20 mouse cellular contexts compared by ENCODE assay signal in genomic region chr9:30242107-30242506, GRCm38 (mm10).
A peak's percentile ranks its signal among the peaks of the same experiment; 100 is the strongest.
DNase-seq lines count a peak whose midpoint lies in the region; ATAC-seq and TF ChIP-seq lines count a peak whose summit lies in the region.
"Had no signal": no experiment of that assay in that cellular context is flagged by ENCODE, and none has a peak within 500 bp of the region (broad histone marks: within the 10 kb centered on the region; RNA-seq: fewer than 3 reads in every experiment).

No protein-coding gene starts in this region.

- peak; percentile 87 for DNase-seq in brain, adult 2 months (ENCODE audit: low read depth, low spot score)
- DNase-seq in brain, embryonic 14.5 days (ENCODE audit: low read depth), result peak; percentile 38
- peak; percentile 55 to 74 for DNase-seq in cerebellum, adult 2 months
- DNase-seq in cerebellum, postnatal 10 days, result peak; percentile 78 to 79
- DNase-seq in stomach, postnatal 0 days (ENCODE audit: low spot score), result no peak
- no peak for DNase-seq in left cerebral cortex, postnatal 36 days (ENCODE audit: low spot score in 2 of 2)
- DNase-seq: adrenal gland, adult 2 months; adrenal gland, postnatal 25 days; gastrocnemius, postnatal 10 days; heart, adult 2 months; heart, postnatal 14 days; kidney, adult 2 months had no signal

- no peak overlapping the region for H3K4me2 ChIP-seq in stomach, postnatal 0 days (replicated peaks; ENCODE audit: low read depth)
- H3K4me2 ChIP-seq in midbrain, embryonic 13.5 days (replicated peaks), result no peak overlapping the region
- H3K4me2 ChIP-seq: embryonic facial prominence, embryonic 12.5 days; heart, embryonic 11.5 days; heart, embryonic 15.5 days; hindbrain, embryonic 14.5 days had no signal

- H3K4me1 ChIP-seq in cerebellum, adult 2 months (ENCODE audit: control insufficient read depth, insufficient read depth, low read length), result peaks cover 8% of the 10 kb centered on the region; the same call in 1 of the 2 replicates
- H3K4me1 ChIP-seq in stomach, postnatal 0 days (replicated peaks; ENCODE audit: control insufficient read depth, insufficient read depth), result no peaks in the 10 kb centered on the region
- H3K4me1 ChIP-seq in midbrain, embryonic 13.5 days (replicated peaks), result no peaks in the 10 kb centered on the region
- H3K4me1 ChIP-seq: embryonic facial prominence, embryonic 12.5 days; heart, embryonic 15.5 days had no signal

- H3K36me3 ChIP-seq in stomach, postnatal 0 days (ENCODE audit: control insufficient read depth, insufficient read depth, low read length), result no peaks in the 10 kb centered on the region
- no peaks in the 10 kb centered on the region for H3K36me3 ChIP-seq in midbrain, embryonic 13.5 days
- H3K36me3 ChIP-seq: embryonic facial prominence, embryonic 12.5 days; heart, embryonic 15.5 days; hindbrain, embryonic 10.5 days had no signal

- TF ChIP-seq CTCF in brain, embryonic 14.5 days (IDR thresholded peaks at IDR 0.05; ENCODE audit: borderline replicate concordance, extremely low read depth, insufficient read depth, insufficient read length), result no peak
- TF ChIP-seq CTCF in cerebellum, adult 2 months (IDR thresholded peaks at IDR 0.05; ENCODE audit: borderline replicate concordance, insufficient read depth, low read depth, low read length), result peak; percentile 25; the same call in 1 of the 2 replicates
- no peak for TF ChIP-seq CTCF in stomach, postnatal 0 days (IDR thresholded peaks at IDR 0.05; ENCODE audit: low read depth)

- intact Hi-C loops in left cerebral cortex, postnatal 36 days (cut with DNase I), result no loop called here

- TF ChIP-seq EP300 in stomach, postnatal 0 days (optimal IDR thresholded peaks at IDR 0.05), result no peak

- H3K4me3 ChIP-seq in cerebellum, adult 2 months (replicated peaks; ENCODE audit: insufficient read depth, low read depth, low read length), result no peak overlapping the region
- no peak overlapping the region for H3K4me3 ChIP-seq in stomach, postnatal 0 days (ENCODE audit: low read depth, low read length)
- H3K4me3 ChIP-seq in midbrain, embryonic 13.5 days (replicated peaks), result no peak overlapping the region
- H3K4me3 ChIP-seq: embryonic facial prominence, embryonic 12.5 days; heart, adult 2 months; heart, embryonic 15.5 days; hindbrain, embryonic 10.5 days had no signal

- no peak overlapping the region for H3K27ac ChIP-seq in cerebellum, adult 2 months (ENCODE audit: insufficient read depth, low read length)
- H3K27ac ChIP-seq in stomach, postnatal 0 days (replicated peaks), result no peak overlapping the region
- H3K27ac ChIP-seq in midbrain, embryonic 13.5 days, result no peak overlapping the region
- H3K27ac ChIP-seq: embryonic facial prominence, embryonic 12.5 days; heart, adult 2 months; heart, embryonic 15.5 days; hindbrain, embryonic 10.5 days; hindbrain, embryonic 14.5 days had no signal

- no peaks in the 10 kb centered on the region for H3K9me3 ChIP-seq in stomach, postnatal 0 days (ENCODE audit: control insufficient read depth, low read length)
- no peaks in the 10 kb centered on the region for H3K9me3 ChIP-seq in midbrain, embryonic 13.5 days
- H3K9me3 ChIP-seq: embryonic facial prominence, embryonic 12.5 days; heart, embryonic 15.5 days; hindbrain, embryonic 10.5 days had no signal

- ATAC-seq in stomach, postnatal 0 days (ENCODE audit: low FRiP score, low TSS enrichment), result no peak
- ATAC-seq in midbrain, embryonic 13.5 days, result no peak
- ATAC-seq in megakaryocyte-erythroid progenitor cell, adult 5-6 weeks (replicated peaks; ENCODE audit: low FRiP score, low TSS enrichment, poor library complexity, severe bottlenecking), result no peak
- ATAC-seq: intestine, embryonic 16.5 days had no signal

- no peak for TF ChIP-seq POLR2A in brain, embryonic 14.5 days (IDR thresholded peaks at IDR 0.05; ENCODE audit: borderline replicate concordance, extremely low read depth, insufficient read depth, insufficient read length, poor library complexity, severe bottlenecking)
- no peak for TF ChIP-seq POLR2A in cerebellum, adult 2 months (IDR thresholded peaks at IDR 0.05; ENCODE audit: borderline replicate concordance, insufficient read depth, low read length)

- 11% methylated on average over 5 of the region's 5 CpGs for WGBS in cerebellum, adult 2 months
- 75% methylated on average over 5 of the region's 5 CpGs for WGBS in stomach, postnatal 0 days
- WGBS in midbrain, embryonic 13.5 days, result 91% methylated on average over 5 of the region's 5 CpGs

- H3K27me3 ChIP-seq in cerebellum, adult 2 months (ENCODE audit: control insufficient read depth, insufficient read depth, low read length), result no peaks in the 10 kb centered on the region; the same call in 1 of the 2 replicates
- no peaks in the 10 kb centered on the region for H3K27me3 ChIP-seq in stomach, postnatal 0 days (ENCODE audit: control insufficient read depth, insufficient read depth, low read length)
- no peaks in the 10 kb centered on the region for H3K27me3 ChIP-seq in midbrain, embryonic 13.5 days
- H3K27me3 ChIP-seq: embryonic facial prominence, embryonic 12.5 days; heart, embryonic 15.5 days had no signal

- no peak overlapping the region for H3K9ac ChIP-seq in stomach, postnatal 0 days (ENCODE audit: low read length)
- H3K9ac ChIP-seq in midbrain, embryonic 13.5 days (replicated peaks), result no peak overlapping the region
- H3K9ac ChIP-seq: embryonic facial prominence, embryonic 12.5 days; heart, embryonic 15.5 days; hindbrain, embryonic 14.5 days had no signal

Comparison
In these comparisons a context has a peak if more than half of its experiments do, and no peak if none do; other contexts are left out.
1. DNase-seq: peak in brain, adult 2 months (single experiment), brain, embryonic 14.5 days (single experiment), cerebellum, adult 2 months (2 of 2) and cerebellum, postnatal 10 days (2 of 2); none in stomach, postnatal 0 days (single experiment) and left cerebral cortex, postnatal 36 days (0 of 2).